Mouse (Mus musculus) c-Kit-positive CD71-positive TER-119-negative erythroid progenitor cells, embryonic 14.5 days (primary cell): ENCODE data around the gene Krt81.

Experiments
- DNase-seq: peaks from one replicate; pipeline ENCODE4 v3.0.0-alpha.2; 2013; ENCODE audit warnings: low read depth

Krt81 gene

DNA sequence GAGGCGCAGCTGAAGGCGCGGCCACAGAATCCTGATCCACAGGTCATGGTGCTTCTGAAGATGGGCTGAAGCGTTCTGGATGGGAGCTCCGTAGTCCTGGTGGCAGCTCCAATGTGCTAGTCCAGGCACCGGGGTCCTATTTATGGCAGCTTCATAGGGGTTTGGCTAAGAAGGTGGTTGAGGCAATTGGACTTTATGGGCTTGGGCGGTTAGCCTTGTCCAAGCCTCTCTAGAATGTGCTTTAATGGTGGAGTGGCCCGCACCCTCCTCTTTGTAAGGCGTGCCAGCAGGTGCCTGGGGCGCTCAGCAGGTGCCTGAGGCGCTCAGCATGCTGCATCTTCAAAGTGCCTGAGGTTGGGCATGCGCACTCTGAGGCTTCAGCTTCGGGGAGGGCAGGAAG, at the start of gene Krt81:
TSS of gene Krt81 (minus strand) at position 101 of the 400 bp plus-strand sequence.
- no peak for DNase-seq

DNA sequence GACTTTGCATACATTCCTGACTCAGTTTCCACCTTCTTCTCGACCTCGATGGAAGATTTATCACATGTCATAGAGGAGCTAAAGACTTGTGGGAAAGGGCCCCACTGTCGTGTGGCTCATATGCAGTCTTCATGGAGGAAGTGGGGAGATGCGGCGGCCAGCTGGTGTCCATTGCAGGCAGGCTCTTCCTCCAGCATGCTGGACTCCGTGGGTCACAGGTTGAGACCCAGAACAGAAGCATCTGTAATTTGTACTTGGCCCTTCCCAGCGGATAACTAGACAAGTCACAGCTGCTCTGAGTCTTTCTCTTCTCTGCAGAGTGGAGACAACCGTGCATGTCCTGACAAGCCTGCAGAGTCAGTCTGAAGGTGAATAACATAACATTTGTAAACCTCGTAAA, 44.7 kb upstream of the Krt81 start:
- no peak for DNase-seq

DNA sequence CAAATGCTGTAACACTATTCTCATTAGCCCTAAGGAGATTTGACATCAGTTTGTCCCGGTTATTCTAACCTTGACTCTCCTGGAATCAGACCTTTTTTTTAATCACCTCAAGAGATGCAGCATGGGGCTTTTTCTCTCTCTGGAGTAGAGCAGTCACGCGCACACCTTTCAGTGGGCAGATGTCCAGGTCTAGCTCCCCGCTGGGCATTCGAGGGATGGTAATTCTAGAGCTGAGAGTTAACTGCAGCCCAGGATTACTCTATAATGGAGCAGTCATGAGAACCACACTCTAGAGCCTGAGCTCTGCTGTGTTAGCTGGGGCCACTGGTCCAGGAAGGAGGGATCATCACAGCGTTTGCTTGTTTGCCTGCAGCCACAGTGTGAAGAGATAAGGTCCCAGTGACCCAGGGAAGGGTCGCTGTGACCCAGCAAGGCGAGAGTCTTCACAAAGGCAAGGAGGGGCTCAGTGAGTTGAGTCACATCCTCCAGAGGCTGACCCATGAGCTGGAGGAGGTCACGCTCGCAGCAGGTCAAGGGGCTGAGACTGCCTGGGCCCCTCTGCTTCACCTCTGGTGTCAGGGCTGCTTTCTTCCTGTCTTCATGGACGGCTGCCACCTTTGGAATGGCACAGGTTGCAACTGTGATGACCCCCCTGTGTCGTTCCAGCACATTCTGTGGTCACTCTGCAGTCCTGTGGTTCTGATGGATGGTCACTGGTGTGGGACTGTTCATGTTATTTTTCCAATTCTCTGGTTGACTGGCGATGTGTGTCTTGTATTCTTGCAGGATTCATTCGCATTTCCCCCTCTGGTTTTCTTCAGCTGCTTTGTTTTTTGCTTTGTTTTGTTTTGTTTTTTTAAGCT, 43.6 kb upstream of the Krt81 start:
- no peak for DNase-seq

DNA sequence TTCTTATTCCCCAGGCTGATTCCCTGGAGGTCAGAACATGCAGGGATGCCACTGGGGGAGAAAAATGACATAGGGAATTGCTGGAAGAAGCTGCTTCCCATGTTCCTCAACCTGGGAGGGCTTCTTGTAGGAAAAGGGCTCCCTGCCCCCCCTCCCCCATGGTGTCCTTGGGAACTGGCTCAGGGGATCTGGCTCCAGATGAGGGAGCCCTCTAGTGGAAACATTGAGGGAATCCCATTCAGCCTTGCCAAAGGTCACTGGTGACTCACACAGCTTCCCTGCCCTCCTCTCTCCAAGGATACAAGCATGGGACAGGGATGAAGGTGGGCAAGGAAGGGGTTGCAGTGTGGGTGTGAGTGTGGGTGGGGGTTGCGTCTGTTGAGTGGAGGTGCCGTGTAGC, 33.6 kb upstream of the Krt81 start:
- no peak for DNase-seq

DNA sequence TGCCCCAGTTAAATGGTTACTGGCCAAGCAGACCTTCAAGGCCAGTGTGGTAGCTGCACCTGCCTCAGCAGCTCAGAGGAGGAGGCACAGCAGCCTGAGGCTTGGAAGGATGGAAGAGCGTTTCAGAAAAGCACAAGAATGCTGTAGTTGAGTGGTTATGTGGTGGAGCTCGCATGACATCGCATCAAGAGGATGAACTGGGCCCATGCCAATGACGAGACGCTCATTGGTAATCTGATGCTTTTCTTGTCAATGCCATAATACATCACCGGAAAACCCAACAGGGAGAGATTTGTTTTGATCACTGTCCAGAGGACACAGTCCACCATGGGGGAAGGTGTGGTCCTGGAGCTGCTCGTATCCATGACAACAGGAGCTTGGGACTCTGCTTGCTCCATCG, 31.7 kb upstream of the Krt81 start:
- DNase-seq, result no peak

DNA sequence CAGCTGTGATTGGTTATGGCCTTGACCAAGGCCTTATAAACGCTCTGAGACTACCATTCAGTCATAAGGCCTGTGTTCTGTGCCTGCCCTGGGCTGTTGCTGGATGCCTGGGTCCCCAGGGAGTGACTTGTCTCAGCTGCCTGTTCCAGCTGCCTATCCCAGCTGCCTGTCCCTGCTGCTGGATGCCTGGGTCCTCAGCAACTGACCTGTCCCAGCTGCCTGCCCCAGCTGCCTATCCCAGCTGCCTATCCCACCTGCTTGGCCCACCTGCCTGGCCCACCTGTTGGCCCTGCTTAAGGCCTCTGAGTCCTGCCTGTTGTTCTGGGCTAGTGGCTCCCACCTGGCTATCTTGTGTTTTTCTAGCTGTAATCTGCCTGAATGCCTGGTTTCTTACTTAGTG, 30.7 kb upstream of the Krt81 start:
- no peak for DNase-seq

DNA sequence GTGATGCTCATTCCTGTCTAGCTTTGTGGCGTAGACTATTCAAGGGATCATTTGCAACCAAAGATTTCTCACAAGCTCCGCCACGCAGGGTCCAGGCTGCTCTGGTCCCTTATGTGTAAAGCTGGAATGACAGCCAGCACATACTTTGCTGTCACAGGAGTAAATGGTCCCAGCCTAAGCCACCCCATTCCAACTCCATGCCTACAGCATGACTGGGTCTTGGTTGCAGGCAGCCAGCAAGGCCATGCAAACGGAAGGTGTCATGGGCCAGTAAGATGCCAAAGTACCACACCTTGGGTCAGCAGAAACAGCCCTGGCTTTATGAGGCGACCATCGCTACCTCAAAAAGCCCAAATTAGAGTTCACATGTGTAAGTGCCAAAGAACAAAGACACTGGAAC, 30.2 kb upstream of the Krt81 start:
- no peak for DNase-seq

DNA sequence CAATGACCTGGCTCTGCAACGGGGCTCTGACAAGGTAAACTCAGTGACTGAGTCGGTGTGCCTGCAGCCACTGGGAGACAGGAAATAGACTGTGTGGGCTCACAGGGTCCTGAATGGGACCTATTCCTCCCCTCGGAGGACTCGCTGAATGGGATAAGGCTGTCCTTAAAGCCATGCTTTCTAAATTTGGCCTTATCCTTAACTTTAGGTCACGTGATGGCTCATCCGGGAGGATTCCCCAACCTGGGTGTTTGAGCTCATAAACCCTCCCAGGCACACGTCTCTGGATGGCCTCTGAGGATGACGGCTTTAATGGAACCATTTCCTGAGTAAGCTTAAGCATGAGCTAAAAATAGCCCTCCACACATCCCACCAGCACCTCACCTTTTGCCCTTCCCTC, 29.2 kb upstream of the Krt81 start:
- no peak for DNase-seq

DNA sequence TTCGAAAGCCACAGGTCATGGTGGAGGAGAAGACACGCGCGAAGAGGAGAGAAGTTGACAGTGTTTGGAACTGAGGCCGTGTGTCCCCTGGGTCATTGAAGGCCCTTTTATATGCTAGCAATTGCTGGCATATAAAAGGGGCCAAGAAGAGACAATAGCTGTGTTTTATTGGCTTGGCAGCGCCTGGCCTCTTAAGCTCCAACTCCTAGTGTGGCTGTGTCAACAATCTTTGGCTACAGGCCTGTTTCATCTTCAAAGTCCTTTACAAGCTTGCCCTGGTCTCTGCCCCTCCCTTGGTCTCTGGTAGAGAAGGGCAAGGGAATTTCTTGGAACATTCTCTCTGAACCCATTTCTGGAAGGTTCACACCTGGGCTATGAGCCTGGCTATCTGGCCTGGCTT, 27.9 kb upstream of the Krt81 start, which contains the start of gene Krt83:
TSS of gene Krt83 (minus strand) at position 82 of the 400 bp plus-strand sequence.
- no peak for DNase-seq

DNA sequence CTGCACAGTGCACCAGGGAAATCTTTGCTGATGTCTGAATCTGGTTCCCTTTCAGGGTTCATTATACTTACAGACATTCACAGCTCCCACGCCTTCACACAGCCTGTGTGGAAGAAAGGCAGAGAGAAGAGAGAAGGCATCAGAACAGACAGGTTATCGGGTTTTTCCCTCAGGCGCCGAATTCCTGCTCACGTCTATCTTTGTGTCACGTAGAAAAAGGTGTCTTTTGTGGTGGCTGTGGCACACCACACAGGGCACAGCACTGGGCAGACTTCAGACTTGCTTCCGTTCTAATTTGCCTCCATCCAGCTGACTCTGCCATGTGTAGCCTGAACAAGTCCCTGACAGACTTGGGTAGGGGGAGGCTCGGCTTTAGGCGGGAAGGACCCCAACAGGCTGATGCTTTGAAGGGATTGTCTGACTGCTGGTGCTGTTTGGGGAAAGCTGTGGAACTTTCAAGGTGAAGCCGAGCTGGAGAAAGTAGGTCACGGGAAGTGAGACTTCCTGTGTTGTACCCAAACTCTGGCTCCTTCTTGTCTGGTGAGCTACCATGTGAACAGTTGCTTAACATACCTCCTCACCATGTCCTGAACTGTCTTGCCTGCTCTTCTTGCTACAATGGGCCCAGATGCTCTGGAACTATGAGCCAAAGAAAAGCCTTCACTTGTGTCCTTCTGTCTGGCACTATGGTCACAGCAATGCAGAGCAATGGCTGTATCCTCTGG, 22.5 kb upstream of the Krt81 start:
- DNase-seq, result no peak

DNA sequence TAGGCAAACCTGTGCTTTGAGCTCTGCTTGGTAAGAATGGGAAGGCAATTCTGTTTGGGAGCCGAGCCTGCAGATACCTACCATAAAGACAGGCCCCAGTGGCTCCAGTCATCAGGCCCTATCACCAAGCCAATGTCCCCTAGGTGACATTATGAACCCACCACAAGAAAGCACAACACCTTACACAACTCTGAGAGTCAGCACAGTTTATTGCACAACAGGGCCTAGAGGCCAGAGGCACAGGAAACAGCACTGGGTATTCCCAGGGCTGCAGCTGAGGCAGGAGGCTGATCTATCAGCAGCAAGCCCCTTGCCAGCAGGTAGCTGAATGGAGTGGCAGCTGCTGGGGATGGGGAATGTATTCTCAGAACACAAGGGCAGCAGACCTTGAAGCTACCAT, 21.4 kb upstream of the Krt81 start:
- no peak for DNase-seq

DNA sequence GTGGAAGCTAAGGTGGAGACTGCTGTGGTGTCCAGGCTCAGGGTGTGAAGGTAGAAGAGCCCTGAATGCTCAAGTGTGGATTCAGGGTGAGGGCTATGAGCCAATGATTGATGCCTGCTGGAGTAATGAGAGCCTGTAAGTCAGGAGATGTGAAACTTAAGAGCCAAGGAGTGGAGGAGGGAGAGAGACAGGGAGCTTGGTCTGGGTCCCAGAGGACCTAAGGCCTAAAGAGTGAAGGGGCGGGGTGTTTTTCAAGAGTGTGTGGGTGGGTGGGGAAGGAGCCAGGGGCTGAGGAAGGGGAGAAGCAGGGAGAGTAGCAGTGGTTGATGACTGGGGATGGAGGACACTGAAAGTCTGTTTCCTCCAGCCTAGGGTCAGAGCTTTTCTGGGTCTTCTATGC, 20.1 kb upstream of the Krt81 start:
- no peak for DNase-seq

DNA sequence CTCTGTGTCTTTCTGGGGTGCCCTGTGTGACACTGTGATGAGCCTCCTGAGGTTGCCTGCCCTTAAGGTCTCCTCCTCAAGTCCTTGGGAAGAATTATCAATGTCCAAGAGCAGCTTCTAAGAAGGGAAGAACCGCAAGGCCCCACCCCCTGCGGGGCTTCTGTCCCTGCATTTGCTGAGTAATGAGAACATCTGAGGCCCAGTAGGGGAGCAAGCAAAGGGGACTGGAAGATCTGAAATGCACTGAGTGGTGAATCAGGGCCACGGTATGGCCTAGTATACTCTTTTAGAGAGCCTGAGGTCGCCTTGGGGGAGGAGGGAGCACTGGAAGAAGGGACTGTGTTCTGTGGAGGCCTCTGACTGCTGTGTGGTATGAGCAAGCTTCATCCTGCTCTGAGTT, 18.5 kb upstream of the Krt81 start:
- DNase-seq, result no peak

DNA sequence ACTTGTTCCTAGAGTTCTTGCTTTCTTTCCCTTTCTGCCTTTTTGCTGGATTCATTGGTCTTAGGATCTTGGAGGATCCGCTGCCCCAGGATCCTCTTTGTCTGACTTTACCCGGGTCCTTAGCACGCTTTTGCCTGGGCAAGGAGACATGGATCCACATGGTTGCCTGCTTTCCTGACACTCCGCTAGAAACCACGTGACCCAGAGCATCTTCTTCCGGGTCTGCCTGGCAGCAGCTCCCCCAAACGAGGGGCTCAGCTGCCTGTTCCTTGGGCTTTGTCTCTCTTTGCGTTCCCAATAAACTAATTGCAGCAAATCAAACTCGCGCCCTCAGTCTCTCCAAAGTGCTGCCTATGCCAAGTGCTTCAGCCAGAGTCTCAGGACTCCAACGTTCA, 16.1 kb upstream of the Krt81 start:
- no peak for DNase-seq

DNA sequence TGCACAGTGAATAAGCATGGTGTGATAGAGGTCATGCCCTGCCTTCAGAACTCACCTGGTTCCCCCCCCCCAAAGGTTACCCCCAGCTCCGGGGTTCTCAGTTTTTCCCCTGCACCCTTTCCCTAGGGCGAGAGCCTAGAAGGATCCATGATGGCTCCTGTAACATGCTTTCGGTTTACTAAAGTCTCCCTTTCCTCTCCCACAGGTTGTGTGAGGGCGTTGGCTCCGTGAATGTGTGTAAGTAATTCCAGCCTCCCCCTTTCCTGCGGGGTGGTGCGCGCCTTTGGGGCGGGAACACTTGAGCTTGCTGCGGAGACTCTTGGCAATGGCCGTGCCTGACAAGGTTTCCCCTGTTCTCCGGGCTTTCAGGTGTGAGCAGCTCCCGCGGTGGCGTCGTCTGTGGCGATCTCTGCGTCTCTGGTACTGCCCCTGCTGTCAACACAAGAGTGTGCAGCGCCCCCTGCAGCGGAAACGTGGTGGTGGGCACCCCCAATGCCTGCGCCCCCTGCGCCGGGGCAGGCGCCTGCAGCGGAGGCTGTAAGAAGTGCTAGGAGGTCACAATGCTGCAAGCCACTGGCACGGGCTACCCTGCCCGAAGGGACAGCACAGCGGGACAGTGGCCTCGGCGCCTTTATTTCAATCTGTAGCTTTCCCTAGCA, 15.6 kb upstream of the Krt81 start:
- no peak for DNase-seq

DNA sequence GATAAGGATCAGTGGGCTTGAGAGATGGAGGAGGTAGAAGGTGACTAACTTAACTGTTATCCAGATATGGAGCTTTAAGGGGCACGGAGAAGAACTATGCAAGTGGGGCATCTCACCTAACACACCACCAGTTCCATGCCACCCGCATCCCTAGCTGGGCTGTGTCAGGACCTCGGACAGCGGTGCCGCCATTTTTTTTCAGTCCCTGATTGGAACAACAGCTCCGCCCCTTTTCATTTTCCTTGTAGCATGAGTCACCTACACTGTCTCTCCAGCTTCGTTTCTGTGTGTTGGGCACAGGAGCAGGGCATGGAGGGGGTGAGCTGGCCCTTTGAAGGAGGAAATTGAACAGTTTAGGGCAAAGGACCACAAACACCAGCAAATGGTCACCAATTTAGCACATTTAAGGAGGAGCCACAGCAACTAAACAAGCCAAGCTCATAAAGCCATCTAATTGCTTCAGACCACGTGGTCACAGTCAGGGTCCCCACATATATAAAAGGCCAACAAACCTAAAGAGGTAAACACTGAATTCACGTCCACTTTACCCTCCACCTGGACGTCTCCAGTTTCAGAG, 9.5 kb upstream of the Krt81 start, which contains the start of gene Krt86:
TSS of gene Krt86 (plus strand) at position 527 of the 577 bp plus-strand sequence.
- DNase-seq, result peak; percentile 16

DNA sequence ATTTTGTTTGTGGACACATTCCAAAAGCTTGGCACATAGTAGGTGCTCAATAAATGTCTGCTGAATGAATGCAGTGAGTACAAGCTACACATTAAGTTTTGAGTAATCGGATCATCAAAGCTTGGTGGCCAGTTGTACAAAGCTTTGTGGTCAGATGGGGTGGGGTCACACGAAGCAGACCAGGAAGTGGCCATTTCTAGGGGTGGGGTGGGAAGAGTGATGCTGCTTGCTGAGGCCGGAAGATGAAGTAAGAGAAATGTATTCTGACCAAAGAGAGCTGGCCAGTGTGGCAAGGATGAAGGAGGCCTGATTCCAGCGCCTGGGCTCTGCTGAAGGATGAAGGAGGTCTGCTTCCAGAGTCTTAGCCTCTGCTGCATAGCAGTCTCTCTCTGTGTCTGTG, 5.5 kb upstream of the Krt81 start:
- no peak for DNase-seq

DNA sequence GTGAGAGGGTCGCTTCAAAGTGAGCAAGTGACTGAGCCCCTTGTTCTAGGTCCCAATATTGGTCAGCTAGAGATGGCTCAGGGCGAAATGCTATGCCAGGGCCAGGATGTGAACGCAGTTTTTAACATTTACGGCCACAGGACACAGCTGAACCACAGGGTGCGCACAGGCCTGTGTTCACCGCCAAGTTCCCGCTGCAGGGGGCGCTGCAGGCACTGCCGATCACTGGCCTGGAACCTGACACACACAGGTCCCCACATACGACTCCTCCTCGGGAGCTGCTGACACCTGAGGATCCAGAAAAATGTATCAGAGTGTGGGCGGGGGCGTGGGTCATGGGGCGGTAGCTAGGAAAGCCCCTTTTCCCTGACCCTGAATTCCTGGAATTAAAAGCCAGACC, 4.3 kb downstream of the Krt81 start:
- no peak for DNase-seq

DNA sequence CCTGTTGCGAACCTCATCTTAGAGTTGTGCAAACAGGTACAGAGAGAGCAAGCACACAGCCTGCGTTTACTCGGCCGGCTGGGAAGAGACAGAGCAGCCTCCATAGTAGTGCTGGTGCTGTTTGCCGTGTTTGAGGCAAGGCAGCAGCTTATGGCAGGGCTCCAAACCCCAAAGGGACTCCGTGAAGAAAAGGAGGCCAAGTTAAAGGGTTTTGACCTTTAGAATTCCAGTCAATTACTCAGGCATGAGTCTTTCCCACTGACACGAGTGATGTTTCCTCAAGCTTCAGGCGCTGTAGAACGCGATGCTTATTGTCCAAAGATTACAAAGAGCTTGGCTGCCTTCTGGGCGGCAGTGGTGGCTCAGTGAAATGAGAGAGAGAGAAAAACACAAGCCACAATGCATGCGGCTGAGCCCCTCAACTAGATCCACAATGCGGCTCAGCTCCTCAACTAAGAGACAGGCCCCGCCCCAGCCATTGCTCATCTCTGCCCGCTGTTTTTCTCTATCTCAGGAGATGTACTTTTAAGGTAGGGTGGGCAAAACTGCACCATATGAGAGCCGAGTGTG, 5.1 kb downstream of the Krt81 start:
- no peak for DNase-seq

DNA sequence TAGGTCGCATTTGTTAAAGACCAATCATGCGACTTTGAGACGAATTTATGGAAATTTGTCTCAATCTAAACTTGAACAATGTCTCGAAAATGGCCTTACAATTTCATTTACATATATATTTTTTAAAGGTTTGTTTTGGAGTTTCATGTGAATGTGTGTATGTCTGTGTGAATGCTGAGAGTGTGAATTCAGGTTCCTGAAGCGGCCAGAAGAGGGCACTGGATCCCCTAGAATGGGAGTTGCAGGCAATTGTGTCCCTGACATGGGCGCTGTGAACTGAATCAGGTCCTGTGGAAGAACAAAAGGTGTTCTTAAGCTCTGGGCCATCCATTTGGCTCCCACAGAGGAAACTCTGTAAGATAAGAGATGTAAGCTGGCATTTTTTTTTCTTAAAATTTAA, 7.7 kb downstream of the Krt81 start:
- no peak for DNase-seq

DNA sequence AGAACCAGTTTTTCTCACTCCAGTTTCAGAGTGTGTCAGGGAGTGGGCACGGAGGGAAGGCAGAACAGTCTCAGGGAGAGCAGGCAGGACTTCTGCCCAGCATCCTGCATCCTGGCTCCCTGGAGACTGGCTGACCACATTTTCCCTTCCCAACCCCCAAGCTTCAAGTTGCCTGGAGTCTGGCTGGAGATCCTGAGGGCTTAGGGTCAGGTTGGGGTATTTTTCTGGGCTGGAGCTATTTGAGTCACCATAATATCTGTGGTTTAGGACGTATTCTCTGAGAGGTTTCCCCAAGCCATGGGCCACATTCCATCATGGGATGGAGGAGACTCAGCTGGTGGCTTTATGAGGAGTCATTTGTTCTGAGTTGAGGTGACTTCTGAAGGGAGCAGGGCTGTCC, 8.3 kb downstream of the Krt81 start:
- no peak for DNase-seq

DNA sequence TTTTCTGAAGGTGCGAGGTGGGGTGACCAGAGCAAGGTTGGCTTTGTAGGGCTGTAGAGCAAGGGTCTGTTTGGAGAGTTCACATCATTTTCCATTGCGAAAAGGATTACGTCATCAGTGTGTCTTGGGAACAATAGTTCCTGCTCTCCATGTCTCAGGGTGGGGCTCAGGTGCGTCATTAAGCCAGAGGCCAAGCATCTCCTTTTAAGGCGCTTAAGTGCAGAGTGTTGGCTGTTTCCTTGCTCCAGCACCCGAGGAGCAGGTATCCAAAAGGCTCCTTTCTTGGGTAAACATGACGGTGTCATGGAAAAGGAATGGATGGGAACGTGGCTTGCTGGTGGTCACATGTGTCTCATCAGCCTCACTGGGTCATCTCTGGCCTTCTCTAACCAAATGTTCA, 8.8 kb downstream of the Krt81 start:
- no peak for DNase-seq
